Mouse (Mus musculus) CD4-positive, CD25-positive, alpha-beta regulatory T cell (primary cell): ENCODE measurements around the gene Slc25a54. TPM values are rescaled to one million over a fixed set of nuclear protein-coding genes. Genes with fewer than 3 reads are reported as not detected.

Experiments
- polyA plus RNA-seq: library from polyadenylated mRNA; unstranded; fragments of 100-300 nt; shearing (Covaris generic); gene quantifications from one replicate; pipeline ENCODE4 v1.2.1, GENCODE M21; 2017

Gene Slc25a54
- polyA plus RNA-seq, result not detected

DNA sequence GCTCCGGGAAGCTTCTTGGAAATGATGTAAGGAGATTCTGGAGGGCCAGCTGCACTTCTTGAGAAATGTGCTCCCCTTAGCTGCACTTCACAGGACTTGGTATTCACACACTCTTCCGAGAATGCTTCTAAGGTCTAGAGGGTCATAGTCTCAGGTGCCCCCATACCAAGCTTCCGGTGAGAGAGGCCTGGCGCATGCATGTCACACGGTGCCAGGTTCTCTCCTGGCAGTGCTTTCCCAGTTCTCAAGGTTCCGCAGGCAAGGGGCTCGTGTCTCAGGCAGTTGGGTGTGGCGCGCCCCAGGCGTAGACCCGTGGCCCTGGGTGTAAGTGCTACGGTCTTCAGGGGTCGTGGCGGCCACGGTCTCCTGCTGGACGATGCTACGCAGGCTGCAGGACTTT, at the start of gene Slc25a54:
Slc25a54 (plus strand) TSS at position 301 of the 400 bp plus-strand sequence.

DNA sequence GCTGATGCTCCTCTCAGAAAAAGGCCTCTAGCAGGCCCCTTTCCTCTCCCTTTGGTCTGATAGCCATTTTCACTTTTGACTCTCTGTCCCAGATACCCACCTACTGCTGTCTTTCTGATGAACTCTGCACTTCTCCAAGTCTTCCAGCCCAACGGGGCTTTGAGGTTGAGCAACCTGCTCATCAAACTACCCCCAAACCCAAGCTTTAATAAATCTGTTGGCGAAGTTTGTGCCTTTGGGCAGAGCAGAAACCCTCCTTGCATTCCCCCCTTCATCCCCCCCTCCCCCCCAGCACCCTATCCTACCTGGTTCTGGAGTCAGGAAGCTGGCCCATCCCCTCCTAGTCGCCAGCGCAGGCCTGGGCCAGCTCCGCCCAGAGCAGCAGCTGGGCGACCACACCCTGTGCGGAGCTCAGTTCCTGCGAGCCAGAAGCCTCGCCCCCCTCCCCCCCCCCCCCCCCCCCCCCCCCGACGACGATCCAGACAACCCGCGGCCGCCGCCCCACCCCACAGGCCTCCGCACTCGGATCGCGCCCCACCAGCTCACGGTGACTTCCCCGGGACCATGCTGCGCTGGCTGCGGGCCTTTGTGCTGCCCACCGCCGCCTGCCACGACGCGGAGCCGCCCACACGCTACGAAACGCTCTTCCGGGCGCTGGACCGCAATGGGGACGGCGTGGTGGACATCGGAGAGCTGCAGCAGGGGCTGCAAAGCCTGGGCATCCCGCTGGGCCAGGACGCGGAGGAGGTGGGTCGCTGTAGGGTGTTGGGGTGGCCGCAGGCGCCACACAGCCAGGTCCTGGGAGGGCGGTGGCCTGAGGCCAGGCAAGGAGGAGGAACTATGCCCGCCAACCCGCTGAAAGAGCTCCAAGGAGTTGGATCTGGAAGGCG, 42.6 kb downstream of the Slc25a54 start, which contains the start of gene Slc25a24:
Slc25a24 (plus strand) TSS at position 509 of the 890 bp plus-strand sequence.

Other genes with a start within 250 kb of the Slc25a54 start
- gene Stxbp3, start 239.9 kb upstream of the Slc25a54 start, polyA plus RNA-seq, result 59.5 TPM
- 0.26 TPM for gene Fndc7, start 190.5 kb upstream of the Slc25a54 start, polyA plus RNA-seq
- 206 TPM for gene Prpf38b, start 168.7 kb upstream of the Slc25a54 start, polyA plus RNA-seq
- gene Henmt1, start 140.6 kb upstream of the Slc25a54 start, polyA plus RNA-seq, result 1.7 TPM
- gene Gm9857, start 140.0 kb upstream of the Slc25a54 start, polyA plus RNA-seq, result not detected
- gene Fam102b, start 52.9 kb upstream of the Slc25a54 start, polyA plus RNA-seq, result 8.3 TPM
- 19.3 TPM for gene Slc25a24, start 42.7 kb downstream of the Slc25a54 start, polyA plus RNA-seq